Mouse (Mus musculus): ENCODE measurements around the gene Cactin. TPM values are rescaled to one million over a fixed set of nuclear protein-coding genes. Genes with fewer than 3 reads are reported as not detected.
A peak's percentile ranks its signal among the peaks of the same experiment; 100 is the strongest.

Cactin gene
- polyA plus RNA-seq, 1 experiment from 2014 or later, result 49.9 TPM

DNA sequence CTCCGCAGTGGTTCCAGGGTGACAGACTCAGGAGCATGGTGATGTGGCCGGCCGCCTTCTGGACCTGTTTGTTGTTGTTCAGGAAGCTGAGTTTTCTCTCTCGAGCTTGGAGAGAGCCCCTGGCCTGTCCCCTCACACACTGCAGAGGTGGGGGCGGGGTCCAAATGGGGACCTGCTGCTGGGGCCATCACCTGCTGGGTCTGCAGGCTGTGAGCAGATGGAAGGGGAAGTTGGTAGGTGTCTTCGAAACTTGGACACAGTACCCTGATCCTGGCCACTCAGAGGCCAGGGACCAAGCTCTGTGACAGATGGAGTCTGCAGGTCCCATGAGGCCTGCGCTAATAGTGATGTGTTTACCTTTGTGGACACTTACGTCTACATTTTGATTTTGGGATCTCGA is 19.6 kb upstream of the Cactin start:
- peaks cover 9% of the 10 kb centered on the region; the same call in 1 of the 2 replicates for H3K36me3 ChIP-seq (ENCODE audit: control insufficient read depth, insufficient read depth, low read length)
- DNase-seq (ENCODE audit: low spot score) (no peak), ATAC-seq (replicated peaks; ENCODE audit: low FRiP score) (no peak)
- no peak overlapping the region for H3K27ac ChIP-seq (ENCODE audit: low read depth, low read length)
- no peaks in the 10 kb centered on the region for H3K27me3 ChIP-seq (replicated peaks; ENCODE audit: control insufficient read depth, insufficient read depth, low read length)
- no peaks in the 10 kb centered on the region for H3K9me3 ChIP-seq (ENCODE audit: control insufficient read depth, low read length)
- peaks cover 78% of the 10 kb centered on the region for H3K4me1 ChIP-seq (replicated peaks; ENCODE audit: control insufficient read depth, insufficient read depth, low read length)
- H3K9ac ChIP-seq (ENCODE audit: low read depth, low read length), result no peak overlapping the region
- H3K4me3 ChIP-seq (ENCODE audit: low read depth, low read length), result no peak overlapping the region
- H3K4me2 ChIP-seq, result no peak overlapping the region
- WGBS, result 72% methylated on average over 9 of the region's 9 CpGs

DNA sequence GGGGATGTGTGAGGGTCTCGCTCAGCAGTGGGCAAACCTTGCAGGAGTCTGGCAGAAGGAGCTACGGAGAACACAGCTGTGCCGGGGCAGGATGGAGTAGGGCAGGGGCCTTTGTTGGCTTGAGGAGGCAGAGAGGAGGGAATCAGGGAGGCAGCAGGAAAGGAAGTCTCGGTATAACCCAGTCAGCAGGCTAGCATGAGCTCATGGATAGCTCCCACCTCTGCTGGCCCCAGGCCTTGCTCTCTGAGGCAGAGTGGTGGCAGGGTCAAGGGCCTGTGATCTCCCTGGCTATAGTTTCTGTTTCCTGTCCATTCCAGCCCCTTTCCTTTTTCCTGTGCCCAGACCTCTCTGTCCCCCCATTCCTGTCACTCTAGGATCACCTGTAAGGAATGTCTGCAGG is 18.6 kb upstream of the Cactin start:
- Histone ChIP-seq H3K9ac (ENCODE audit: low read depth, low read length) (peak overlapping the region; percentile 25), H3K4me2 (peak overlapping the region; percentile 55), H3K4me1 (replicated peaks; ENCODE audit: control insufficient read depth, insufficient read depth, low read length) (peaks cover 75% of the 10 kb centered on the region), H3K9me3 (ENCODE audit: control insufficient read depth, low read length) (no peaks in the 10 kb centered on the region), H3K27me3 (replicated peaks; ENCODE audit: control insufficient read depth, insufficient read depth, low read length) (no peaks in the 10 kb centered on the region), H3K4me3 (ENCODE audit: low read depth, low read length) (peak overlapping the region; percentile 2), H3K27ac (ENCODE audit: low read depth, low read length) (peak overlapping the region; percentile 50; the same call in 1 of the 2 replicates), H3K36me3 (ENCODE audit: control insufficient read depth, insufficient read depth, low read length) (peaks cover 16% of the 10 kb centered on the region)
- 72% methylated on average over 4 of the region's 4 CpGs for WGBS
- DNase-seq (ENCODE audit: low spot score) (no peak), ATAC-seq (replicated peaks; ENCODE audit: low FRiP score) (no peak)

DNA sequence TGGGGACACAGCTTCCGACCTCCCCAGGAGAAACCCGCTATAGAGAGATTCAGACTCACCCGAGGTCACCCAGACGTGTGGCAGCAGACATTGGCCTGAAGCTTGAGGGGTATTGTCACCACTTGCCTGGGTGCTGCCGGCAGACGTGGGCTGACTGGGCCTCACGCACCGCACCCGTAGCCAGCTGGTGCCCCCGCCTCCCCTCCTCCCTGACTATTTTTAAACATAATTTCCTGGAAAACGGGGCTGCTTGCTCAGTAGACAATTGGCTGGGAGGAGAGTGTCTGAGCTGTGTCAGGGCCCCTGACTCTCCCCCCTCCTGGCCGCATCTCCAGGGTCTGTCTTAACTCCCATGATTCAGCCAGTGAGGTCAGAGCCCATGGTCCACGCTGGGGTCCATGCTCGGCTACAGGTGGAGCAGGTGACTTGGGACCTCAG is 18.1 kb upstream of the Cactin start:
- ATAC-seq (replicated peaks; ENCODE audit: low FRiP score), result peak; percentile 53
- Histone ChIP-seq H3K27ac (ENCODE audit: low read depth, low read length) (peak overlapping the region; percentile 75), H3K36me3 (ENCODE audit: control insufficient read depth, insufficient read depth, low read length) (peaks cover 21% of the 10 kb centered on the region), H3K4me3 (ENCODE audit: low read depth, low read length) (peak overlapping the region; percentile 2), H3K4me2 (peak overlapping the region; percentile 55), H3K4me1 (replicated peaks; ENCODE audit: control insufficient read depth, insufficient read depth, low read length) (peaks cover 70% of the 10 kb centered on the region), H3K9ac (ENCODE audit: low read depth, low read length) (peak overlapping the region; percentile 25), H3K27me3 (replicated peaks; ENCODE audit: control insufficient read depth, insufficient read depth, low read length) (no peaks in the 10 kb centered on the region), H3K9me3 (ENCODE audit: control insufficient read depth, low read length) (no peaks in the 10 kb centered on the region)
- WGBS, result 33% methylated on average over 14 of the region's 14 CpGs
- no peak for DNase-seq (ENCODE audit: low spot score)

DNA sequence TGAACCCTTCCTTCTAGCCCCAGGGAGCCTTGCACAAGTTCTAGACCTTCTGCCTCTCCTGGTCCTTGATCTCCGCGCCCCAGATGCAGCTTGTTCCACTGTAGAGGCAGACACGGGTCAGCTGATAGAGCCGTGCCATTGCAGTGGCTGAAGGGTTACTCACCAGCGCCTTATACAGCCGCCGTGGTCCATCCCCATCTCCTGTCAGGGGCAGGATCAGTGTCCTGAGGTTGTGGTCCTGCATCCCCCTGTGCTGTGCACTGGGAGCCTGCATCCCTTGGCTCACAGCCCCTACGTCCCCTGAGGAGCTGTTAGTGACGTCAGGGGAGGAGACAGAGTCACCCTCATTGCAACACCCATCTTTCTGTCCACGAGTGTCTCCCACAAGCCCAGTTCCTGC is 17.6 kb upstream of the Cactin start:
- Histone ChIP-seq H3K27ac (ENCODE audit: low read depth, low read length) (peak overlapping the region; percentile 75), H3K27me3 (replicated peaks; ENCODE audit: control insufficient read depth, insufficient read depth, low read length) (no peaks in the 10 kb centered on the region), H3K4me2 (peak overlapping the region; percentile 55), H3K4me1 (replicated peaks; ENCODE audit: control insufficient read depth, insufficient read depth, low read length) (peaks cover 65% of the 10 kb centered on the region), H3K36me3 (ENCODE audit: control insufficient read depth, insufficient read depth, low read length) (peaks cover 25% of the 10 kb centered on the region), H3K9me3 (ENCODE audit: control insufficient read depth, low read length) (no peaks in the 10 kb centered on the region), H3K4me3 (ENCODE audit: low read depth, low read length) (peak overlapping the region; percentile 2; the same call in 1 of the 2 replicates), H3K9ac (ENCODE audit: low read depth, low read length) (peak overlapping the region; percentile 25; the same call in 1 of the 2 replicates)
- peak; percentile 6; the same call in 1 of the 2 replicates for ATAC-seq (replicated peaks; ENCODE audit: low FRiP score)
- no peak for DNase-seq (ENCODE audit: low spot score)
- 51% methylated on average over 10 of the region's 10 CpGs for WGBS

DNA sequence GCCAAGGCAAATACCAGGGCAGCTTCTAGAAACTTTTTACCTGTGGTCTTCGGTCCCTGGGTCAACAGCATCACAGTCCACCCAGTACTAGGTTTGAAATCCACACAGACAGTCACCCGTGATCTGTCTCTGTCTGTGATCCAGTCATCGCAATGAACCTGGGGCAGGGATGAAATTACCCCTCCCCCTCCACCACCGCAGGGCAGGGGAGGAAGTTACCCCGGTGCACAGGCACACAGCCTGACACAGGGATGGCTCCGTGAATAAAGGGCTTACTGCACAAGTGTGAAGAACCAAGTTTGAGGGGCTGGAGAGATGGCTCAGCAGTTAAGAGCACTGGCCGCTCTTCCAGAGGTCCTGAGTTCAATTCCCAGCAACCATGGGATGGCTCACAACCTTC is 17.1 kb upstream of the Cactin start:
- ATAC-seq (replicated peaks; ENCODE audit: low FRiP score) (no peak), DNase-seq (ENCODE audit: low spot score) (no peak)
- Histone ChIP-seq H3K9ac (ENCODE audit: low read depth, low read length) (no peak overlapping the region), H3K36me3 (ENCODE audit: control insufficient read depth, insufficient read depth, low read length) (peaks cover 24% of the 10 kb centered on the region), H3K4me2 (peak overlapping the region; percentile 55), H3K9me3 (ENCODE audit: control insufficient read depth, low read length) (no peaks in the 10 kb centered on the region), H3K4me3 (ENCODE audit: low read depth, low read length) (no peak overlapping the region), H3K27me3 (replicated peaks; ENCODE audit: control insufficient read depth, insufficient read depth, low read length) (no peaks in the 10 kb centered on the region), H3K27ac (ENCODE audit: low read depth, low read length) (no peak overlapping the region; the same call in 1 of the 2 replicates), H3K4me1 (replicated peaks; ENCODE audit: control insufficient read depth, insufficient read depth, low read length) (peaks cover 61% of the 10 kb centered on the region)
- WGBS, result 49% methylated on average over 7 of the region's 7 CpGs

DNA sequence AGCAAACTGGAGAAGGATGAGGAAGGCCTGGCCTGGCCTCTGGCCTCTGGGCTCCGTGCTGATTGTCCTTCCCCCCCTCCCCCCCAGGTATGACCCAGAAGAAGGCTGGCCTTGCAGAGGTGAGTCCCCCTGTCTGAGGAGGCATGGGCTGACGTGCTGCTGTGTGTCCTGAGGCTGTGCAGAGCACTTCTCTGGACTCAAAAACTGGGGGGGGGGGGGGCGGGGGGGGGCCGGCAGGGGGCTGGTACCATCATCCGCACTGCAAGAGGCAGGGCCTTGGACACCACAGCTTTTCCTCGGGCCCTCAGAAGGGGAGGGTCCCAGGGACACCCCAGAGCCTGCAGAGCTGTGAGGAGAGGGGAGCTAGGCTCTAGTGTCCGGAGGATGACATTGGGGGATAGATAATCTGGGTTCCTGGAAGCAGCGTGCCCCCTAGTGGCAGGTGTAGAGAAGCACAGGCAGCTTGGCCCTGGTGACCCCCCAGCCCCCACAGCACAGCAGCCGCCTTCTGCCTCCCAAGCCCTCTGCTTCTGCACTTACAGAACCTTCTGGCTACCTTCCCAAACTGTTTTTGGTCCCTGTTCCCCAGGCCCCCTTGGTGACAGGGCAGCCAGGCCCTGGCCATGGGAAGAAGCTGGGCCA is 16.2 kb upstream of the Cactin start:
- DNase-seq (ENCODE audit: low spot score) (no peak), ATAC-seq (replicated peaks; ENCODE audit: low FRiP score) (peak; percentile 37; the same call in 1 of the 2 replicates)
- Histone ChIP-seq H3K9ac (ENCODE audit: low read depth, low read length) (no peak overlapping the region), H3K4me2 (0 out of 2 replicates have a peak overlapping the region, but pooled peaks have one; percentile 22), H3K36me3 (ENCODE audit: control insufficient read depth, insufficient read depth, low read length) (peaks cover 30% of the 10 kb centered on the region), H3K27ac (ENCODE audit: low read depth, low read length) (peak overlapping the region; percentile 43), H3K27me3 (replicated peaks; ENCODE audit: control insufficient read depth, insufficient read depth, low read length) (no peaks in the 10 kb centered on the region), H3K4me3 (ENCODE audit: low read depth, low read length) (no peak overlapping the region), H3K9me3 (ENCODE audit: control insufficient read depth, low read length) (no peaks in the 10 kb centered on the region), H3K4me1 (replicated peaks; ENCODE audit: control insufficient read depth, insufficient read depth, low read length) (peaks cover 52% of the 10 kb centered on the region)
- 27% methylated on average over 8 of the region's 9 CpGs for WGBS

DNA sequence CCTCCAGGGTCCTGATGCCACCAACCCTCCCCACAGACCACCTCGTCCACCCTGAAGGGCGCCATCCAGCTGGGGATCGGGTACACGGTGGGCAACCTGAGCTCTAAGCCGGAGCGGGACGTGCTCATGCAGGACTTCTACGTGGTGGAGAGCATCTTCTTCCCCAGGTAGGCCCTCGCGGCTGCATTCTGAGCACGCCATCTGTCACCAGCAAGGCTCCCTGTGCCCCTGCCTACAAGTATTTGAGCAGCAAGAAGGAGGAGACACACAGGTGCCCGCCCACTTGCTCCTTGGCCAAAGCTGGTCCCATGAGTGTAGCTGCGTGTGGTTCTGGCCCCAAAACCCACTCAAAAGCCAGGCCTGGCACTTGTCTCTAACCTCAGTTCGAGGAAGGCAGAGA is 15.2 kb upstream of the Cactin start:
- Histone ChIP-seq H3K4me1 (replicated peaks; ENCODE audit: control insufficient read depth, insufficient read depth, low read length) (peaks cover 42% of the 10 kb centered on the region), H3K36me3 (ENCODE audit: control insufficient read depth, insufficient read depth, low read length) (peaks cover 37% of the 10 kb centered on the region), H3K4me2 (no peak overlapping the region), H3K9me3 (ENCODE audit: control insufficient read depth, low read length) (no peaks in the 10 kb centered on the region), H3K4me3 (ENCODE audit: low read depth, low read length) (no peak overlapping the region), H3K27me3 (replicated peaks; ENCODE audit: control insufficient read depth, insufficient read depth, low read length) (no peaks in the 10 kb centered on the region), H3K27ac (ENCODE audit: low read depth, low read length) (no peak overlapping the region), H3K9ac (ENCODE audit: low read depth, low read length) (no peak overlapping the region)
- ATAC-seq (replicated peaks; ENCODE audit: low FRiP score) (no peak), DNase-seq (ENCODE audit: low spot score) (no peak)
- WGBS, result 93% methylated on average over 14 of the region's 14 CpGs

DNA sequence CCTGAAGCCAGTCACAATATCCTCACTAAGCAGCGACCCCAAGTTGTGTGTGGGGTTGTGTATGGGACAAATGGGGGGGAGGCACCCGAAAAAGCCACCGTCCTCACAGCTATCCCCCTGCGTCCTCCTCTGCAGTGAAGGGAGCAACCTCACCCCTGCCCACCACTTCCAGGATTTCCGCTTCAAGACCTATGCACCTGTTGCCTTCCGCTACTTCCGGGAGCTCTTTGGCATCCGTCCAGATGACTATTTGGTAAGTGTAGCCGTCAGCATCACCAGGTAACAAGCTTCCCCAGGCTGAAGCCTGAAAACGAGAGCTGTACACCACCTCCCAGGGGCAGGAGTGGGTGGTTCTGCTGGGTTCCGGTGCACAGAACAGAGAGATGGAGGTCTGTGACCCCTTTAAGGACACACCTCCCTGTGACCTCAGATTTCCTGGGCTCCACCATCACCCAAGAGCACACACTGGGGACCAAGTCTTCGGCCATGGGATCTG is 14.7 kb upstream of the Cactin start:
- no peaks in the 10 kb centered on the region for H3K9me3 ChIP-seq (ENCODE audit: control insufficient read depth, low read length)
- ATAC-seq (replicated peaks; ENCODE audit: low FRiP score) (no peak), DNase-seq (ENCODE audit: low spot score) (no peak)
- peaks cover 43% of the 10 kb centered on the region for H3K36me3 ChIP-seq (ENCODE audit: control insufficient read depth, insufficient read depth, low read length)
- H3K4me1 ChIP-seq (replicated peaks; ENCODE audit: control insufficient read depth, insufficient read depth, low read length), result peaks cover 39% of the 10 kb centered on the region
- H3K27ac ChIP-seq (ENCODE audit: low read depth, low read length), result no peak overlapping the region
- no peak overlapping the region for H3K9ac ChIP-seq (ENCODE audit: low read depth, low read length)
- H3K4me2 ChIP-seq, result no peak overlapping the region
- no peak overlapping the region for H3K4me3 ChIP-seq (ENCODE audit: low read depth, low read length)
- WGBS, result 92% methylated on average over 12 of the region's 12 CpGs
- no peaks in the 10 kb centered on the region for H3K27me3 ChIP-seq (replicated peaks; ENCODE audit: control insufficient read depth, insufficient read depth, low read length)
